Mouse (Mus musculus) CD4-positive, CD25-positive, alpha-beta regulatory T cell, adult 2 months (primary cell): ENCODE results near the gene Nek4.

Experiments used
- DNase-seq: peaks from one replicate; pipeline ENCODE4 v3.0.0-alpha.2; 2012; ENCODE audit warnings: low read depth, low spot score

Gene Nek4

GRCm38 (mm10) chr14:30951154-30951825 is at the start of gene Nek4:
TSS of gene Nek4 (plus strand) at chr14:30951377.
- DNase-seq = peak; percentile 96

DNA sequence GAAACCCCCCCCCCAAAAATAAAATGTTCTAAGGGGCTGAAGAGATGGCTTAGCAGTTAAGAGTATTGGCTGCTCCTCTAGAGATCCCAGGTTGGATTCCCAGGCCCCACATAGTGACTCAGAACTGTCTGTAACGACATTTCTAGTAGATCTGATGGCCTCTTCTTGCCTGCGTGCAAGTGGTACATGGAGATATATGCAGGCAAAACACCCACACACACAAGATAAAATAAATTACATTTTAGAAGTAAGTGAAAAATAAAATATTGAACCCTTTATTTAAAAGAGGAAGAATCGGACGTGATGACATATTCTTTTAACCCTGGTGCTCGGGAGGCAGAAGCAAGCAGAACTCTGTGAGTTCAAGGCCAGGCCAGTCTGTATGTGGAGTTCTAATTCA is 48.5 kb upstream of the Nek4 start:
- DNase-seq = no peak

DNA sequence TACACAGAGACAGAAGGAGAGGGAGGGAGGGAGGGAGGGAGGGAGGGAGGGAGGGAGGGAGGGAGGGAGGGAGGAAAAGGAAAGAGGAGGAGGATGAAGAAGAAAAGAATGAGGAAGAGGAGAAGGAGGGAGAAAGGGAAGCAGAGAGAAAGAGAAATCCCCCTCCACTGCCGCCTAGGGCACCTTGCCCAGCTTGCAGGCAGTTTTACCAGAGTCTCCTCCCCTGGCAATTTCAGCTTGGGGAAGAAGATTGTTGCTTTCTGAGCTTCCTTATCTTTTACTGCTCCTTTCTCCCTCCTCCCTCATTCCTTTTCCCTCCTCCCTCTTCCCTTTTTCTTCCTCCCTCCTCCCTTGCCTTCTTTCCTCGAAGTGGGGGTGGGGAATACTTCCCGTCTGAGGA is 48.1 kb upstream of the Nek4 start:
- DNase-seq = no peak

- no peak for DNase-seq
Measured at GRCm38 (mm10) chr14:30904307-30904706, 46.9 kb upstream of the Nek4 start.

DNA sequence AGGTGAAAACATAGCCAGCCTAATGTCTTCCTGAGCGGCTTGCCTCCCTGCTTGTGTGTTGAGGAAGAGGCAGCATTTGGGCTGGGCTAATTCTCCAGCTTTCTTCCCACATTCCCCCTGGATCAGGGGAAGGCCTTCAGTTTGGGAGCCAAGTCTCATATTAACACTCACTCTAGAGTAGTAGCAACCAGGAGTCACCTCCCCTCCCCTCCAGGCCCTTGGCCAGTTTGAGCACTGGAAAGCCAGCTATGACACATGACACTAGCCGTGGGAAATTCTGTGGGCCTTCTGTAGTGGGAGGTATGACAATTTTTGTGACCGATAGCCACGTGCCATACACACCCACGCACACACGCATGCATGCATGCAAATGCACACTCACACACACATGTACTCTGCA is 45.2 kb upstream of the Nek4 start:
- DNase-seq = no peak

DNA sequence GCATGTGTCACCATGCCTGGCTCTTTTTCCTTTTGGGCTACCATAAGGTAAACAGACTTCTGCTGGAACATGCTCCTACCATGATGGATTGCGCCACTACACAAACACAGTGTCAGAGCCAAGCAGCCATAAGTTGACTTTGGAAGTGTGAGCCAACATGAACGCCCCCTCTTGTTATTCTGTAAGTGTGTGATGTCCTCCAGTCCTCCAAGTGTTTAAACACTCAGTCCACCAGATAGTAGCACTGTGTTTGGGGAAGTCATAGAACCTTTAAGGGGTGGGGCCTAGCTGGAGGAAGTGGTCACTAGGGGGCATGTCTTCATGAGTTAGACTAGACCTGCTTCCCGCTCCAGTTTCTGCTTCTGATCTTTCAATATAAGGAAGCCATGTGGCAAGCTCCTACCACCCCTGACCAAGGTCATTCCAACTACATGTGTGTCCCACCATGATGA is 43.3 kb upstream of the Nek4 start:
- no peak for DNase-seq

DNA sequence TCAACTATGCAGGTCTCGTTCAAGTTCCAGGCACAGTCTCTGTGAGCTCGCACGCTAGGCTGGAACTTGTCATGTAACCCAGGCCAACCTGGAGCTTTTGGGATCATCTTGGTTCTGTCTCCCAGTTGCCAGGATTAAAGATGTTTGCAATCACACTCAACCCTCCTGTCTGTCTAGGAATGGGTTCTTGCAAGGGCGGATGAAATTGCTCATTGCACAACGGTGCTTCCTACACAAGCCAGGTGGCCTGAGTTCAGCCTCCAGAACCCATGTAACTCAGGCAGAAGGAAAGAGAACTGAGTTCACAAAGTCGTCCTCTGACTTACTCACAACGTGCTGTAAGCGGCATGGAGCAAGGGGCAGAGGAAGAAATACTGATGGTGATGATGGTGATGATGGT is 40.0 kb upstream of the Nek4 start:
- DNase-seq = no peak

DNA sequence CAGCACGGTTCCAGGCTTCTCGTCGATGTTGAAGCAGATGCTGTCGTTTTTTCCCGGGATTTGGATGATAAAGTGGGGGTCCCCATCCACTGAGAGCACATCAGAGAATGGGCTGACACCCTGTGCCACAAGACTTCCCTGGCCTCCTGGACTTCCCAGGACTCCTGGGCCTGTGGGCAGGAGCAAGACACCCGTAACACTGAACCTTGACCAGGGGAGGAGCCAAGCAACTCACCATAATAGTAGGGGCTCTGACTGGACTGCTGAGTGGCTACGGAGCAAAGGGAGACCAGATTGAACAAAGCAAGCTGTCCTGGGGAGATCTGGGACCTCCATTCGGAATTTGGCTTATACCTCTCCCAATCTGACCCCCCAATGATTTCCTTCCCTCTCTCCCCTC is 38.5 kb upstream of the Nek4 start:
- no peak for DNase-seq

GRCm38 (mm10) chr14:30913404-30913803 is 37.8 kb upstream of the Nek4 start:
- no peak for DNase-seq

DNA sequence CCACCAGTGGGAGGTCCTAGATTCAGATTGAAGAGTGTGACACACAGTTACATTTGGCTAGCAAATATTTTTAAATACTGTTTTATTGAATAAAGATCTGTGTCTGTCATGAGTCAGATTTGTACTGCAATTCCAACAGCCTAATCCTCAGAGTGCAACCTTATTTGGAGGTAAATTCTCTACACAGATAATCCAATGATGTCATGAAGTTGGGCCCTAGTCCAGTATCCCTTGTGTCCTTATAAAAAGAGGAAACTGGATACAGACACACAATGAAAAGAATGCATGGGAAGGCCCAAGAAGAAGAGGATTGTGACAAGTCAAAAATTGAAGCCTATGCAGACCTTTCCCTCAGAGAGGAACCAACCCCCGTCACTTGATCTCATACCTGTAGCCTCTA is 34.7 kb upstream of the Nek4 start:
- DNase-seq = no peak

DNA sequence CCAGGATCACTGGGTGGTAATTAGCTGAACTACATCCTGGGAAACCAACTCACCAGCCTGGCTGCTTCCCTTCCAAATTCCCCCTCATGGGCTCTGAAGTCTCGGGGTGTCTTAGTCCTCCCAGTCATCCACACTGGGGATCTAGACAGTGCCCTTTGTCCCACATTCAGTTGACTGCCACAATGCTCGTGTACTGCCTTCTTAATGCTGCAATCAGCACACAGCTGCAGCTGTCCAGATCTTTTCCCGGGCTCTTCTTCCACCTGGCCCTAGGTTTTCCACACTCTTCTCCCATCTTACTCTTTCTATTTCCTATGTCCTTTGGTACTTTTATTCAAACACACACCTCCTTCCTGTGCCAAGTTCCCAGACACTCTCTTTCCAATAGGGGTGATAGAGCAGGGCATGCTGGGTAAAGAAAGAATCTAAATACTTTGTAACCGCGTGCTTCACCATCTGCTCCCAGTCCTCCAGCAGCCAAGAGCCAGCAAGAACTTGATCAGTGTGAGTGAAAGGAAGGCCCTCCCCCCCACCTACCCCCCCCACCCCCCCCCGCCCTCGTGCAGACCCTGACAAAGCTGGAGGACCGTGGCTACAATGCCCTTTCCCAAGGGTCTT is 29.0 kb upstream of the Nek4 start:
- DNase-seq = no peak

DNA sequence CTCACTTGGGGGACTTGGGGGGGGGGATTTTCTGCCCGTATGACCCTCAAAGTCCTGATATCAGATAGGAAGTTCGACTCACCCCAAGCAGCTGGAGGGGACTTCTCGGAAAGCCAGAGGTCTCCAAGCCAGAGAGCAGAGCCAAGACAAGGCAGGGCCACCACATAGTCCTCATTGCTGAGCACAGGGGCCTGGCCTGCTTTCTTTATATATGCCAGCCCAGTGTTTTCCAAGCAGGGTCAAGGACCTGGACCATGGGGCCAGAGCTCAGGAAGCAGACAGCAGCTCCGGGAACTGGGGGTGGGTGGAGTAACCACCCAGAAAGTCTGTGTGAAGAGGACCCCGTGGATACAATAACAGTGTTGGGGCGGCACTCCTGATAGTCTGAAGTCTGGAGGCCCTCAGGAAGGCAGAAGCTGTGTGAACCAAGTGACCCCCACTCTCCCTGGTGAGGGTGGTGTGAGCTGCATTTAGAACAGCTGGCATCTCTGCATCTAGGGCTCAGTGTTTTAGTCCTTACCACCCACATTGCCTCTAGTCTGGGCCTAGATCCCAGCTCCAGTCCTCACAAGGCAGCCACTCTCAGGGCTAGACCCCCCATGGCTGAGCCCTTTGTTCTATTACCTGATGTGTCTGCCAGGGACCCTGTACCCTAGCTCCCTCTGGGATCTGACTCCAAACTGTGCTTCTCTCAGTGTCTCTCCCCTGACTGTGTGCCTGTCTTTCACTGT is 27.6 kb upstream of the Nek4 start, which contains the start of gene Itih3:
TSS of gene Itih3 (minus strand) at position 386 of the 731 bp plus-strand sequence.
- no peak for DNase-seq

DNA sequence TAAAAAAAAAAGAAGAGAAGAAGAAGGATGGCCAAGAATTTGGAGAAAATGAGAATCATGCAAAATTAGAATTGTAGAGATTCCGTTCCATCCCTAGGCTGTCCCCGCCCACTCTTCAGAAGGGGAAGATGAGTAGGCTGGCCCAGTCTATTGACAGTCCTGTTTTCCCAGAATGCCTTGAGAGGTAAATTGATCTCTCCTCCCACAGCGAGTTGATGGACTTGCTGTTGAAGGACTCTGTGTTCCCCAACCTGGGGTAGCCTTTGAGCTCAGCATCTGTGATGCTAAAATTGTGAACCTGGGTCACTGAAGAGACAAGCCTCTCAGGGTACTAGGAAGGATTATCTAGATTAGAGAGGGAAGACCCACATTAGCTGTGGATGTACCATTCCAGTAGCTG is 25.7 kb upstream of the Nek4 start:
- no peak for DNase-seq

- no peak for DNase-seq
Measured at GRCm38 (mm10) chr14:30930386-30930785, 20.8 kb upstream of the Nek4 start.

- DNase-seq = no peak
Measured at GRCm38 (mm10) chr14:30933351-30933750, 17.8 kb upstream of the Nek4 start.

GRCm38 (mm10) chr14:30942254-30942653 is 8.9 kb upstream of the Nek4 start:
- DNase-seq = no peak

GRCm38 (mm10) chr14:30943038-30943437 is 8.1 kb upstream of the Nek4 start, which contains the start of gene Itih1:
TSS of gene Itih1 (minus strand) at chr14:30943289.
- no peak for DNase-seq

- peak; percentile 65 for DNase-seq
Measured at GRCm38 (mm10) chr14:30943860-30944674, 7.1 kb upstream of the Nek4 start.

DNA sequence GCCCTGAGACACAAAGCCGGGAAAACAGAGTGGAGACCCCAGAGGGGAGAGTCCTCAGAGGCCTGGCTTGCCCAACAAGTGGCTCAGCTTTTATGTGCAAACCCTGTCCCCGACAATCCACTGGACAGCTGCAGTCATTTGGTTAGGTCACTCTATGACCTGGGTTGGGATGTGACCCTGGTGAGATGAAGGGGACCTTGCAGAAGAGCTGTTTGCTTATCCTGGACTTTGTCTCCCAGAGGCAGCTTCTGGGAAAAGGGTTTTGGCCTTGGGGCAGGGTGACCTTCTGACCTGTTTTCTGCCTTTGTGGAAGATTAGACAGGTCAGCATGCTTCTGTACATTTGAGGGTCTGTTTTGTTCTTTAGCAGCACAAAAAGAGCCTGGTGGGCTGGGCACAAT is 6.4 kb upstream of the Nek4 start:
- no peak for DNase-seq

DNA sequence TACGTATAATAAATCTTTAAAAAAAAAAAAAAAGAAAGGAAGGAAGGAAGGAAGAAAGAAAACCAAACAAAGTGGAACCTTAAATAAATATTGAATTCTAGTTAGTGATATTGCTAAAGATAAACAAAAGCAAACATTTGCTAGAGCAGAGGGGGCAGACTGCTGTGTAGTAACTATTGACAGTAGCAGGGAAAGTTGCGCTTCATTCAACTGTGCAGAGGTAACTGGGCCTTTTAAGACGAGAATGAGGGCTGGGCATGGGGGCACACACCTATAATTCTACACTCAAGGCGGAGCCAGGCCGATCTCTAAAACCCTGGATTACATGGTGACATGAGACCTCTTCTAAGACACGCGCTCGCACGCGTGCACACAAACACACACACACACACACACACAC is 1.2 kb upstream of the Nek4 start:
- DNase-seq = no peak

DNA sequence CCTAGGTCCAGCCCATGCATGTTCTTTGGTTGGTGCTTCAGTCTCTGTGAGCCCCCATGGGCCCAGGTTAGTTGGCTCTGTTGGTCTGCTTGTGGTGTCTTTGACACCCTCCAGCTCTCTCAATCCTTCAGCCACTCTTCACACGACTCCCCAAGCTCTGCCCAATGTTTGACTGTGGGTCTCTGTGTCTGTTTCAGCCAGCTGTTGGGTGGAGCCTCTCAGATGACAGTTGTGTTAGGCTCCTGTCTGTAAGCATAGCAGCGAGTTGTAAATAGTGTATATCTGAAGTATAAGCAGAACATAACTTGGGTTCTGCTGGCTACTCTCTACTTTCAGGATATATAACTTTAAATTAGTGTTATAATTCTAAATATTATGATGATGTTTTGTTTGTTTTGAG is 7.3 kb downstream of the Nek4 start:
- DNase-seq = no peak

DNA sequence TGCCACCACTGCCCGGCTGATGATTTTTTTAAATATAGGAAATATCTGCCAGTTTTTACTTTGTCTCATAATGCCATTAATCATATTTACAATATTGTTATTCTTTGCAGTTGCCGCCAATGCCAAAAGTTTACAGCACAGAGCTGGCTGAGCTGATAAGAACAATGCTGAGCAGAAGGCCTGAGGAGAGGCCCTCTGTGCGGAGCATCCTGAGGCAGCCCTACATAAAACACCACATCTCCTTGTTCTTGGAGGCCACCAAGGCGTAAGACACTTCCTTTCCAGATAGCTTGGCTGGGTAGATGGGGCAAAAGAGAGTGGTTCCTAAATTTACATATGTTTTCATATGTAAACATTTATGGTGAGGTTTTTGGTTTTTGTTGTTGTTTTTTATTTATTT is 7.9 kb downstream of the Nek4 start:
- DNase-seq = no peak
